Mouse (Mus musculus) MEL (cell line): Measurements from ENCODE around the gene Nrip3. TPM values are rescaled to one million over a fixed set of nuclear protein-coding genes. Genes with fewer than 3 reads are reported as not detected.

Experiments used
- DNase-seq: peaks from one replicate; pipeline ENCODE4 v3.0.0; 2011; ENCODE audit warnings: low read depth, low spot score
- H3K27ac ChIP-seq: 2 replicates; pipeline ENCODE4 v1.5.1; 2012; ENCODE audit warnings: low read depth, mild to moderate bottlenecking, control low read depth, low read length, moderate library complexity; ENCODE audit not compliant: control insufficient read depth
- H3K27me3 ChIP-seq, 2 experiments: fragments of 150-350 bp in 1 of 2; sonication (generic) in 1 of 2; 2 replicates each; pipeline ENCODE4 v1.6.1; 2012; ENCODE audit warnings: low read length in 2 of 2, mild to moderate bottlenecking in 2 of 2, improper control_type of control experiment in 1 of 2, moderate library complexity in 1 of 2; ENCODE audit not compliant: insufficient read depth in 2 of 2, control insufficient read depth in 1 of 2
- H3K36me3 ChIP-seq, 2 experiments: 2 replicates each; pipeline ENCODE4 v1.6.1; 2012 to 2014; ENCODE audit warnings: low read length in 2 of 2, improper control_type of control experiment in 1 of 2, inconsistent platforms in 1 of 2, mild to moderate bottlenecking in 1 of 2; ENCODE audit not compliant: insufficient read depth in 2 of 2, control insufficient read depth in 1 of 2
- H3K4me1 ChIP-seq, 2 experiments: fragments of 150-350 bp in 1 of 2; sonication (generic) in 1 of 2; 2 replicates each; pipeline ENCODE4 v1.6.1; 2012; ENCODE audit warnings: low read length in 2 of 2, improper control_type of control experiment in 1 of 2, mild to moderate bottlenecking in 1 of 2; ENCODE audit not compliant: insufficient read depth in 2 of 2, control insufficient read depth in 1 of 2
- H3K4me3 ChIP-seq, 2 experiments: fragments of 150-350 bp in 1 of 2; sonication (generic) in 1 of 2; 2 replicates each; pipeline ENCODE4 v1.5.1; 2012; ENCODE audit warnings: low read depth in 2 of 2, low read length in 2 of 2, mild to moderate bottlenecking in 2 of 2, moderate library complexity in 2 of 2, control low read depth in 1 of 2, improper control_type of control experiment in 1 of 2; ENCODE audit not compliant: control insufficient read depth in 1 of 2, insufficient read depth in 1 of 2
- H3K79me2 ChIP-seq: 2 replicates; pipeline ENCODE4 v1.6.1; 2012; ENCODE audit warnings: mild to moderate bottlenecking, low read length, moderate library complexity; ENCODE audit not compliant: control insufficient read depth, poor library complexity, insufficient read depth
- H3K9ac ChIP-seq: 2 replicates; pipeline ENCODE4 v1.6.1; 2012; ENCODE audit warnings: low read depth, mild to moderate bottlenecking, control low read depth, low read length, moderate library complexity; ENCODE audit not compliant: control insufficient read depth, poor library complexity, severe bottlenecking
- H3K9me3 ChIP-seq: fragments of 150-350 bp; sonication (generic); replicated peaks from 2 replicates; pipeline ENCODE4 v1.6.1; 2012; ENCODE audit warnings: mild to moderate bottlenecking, low read length, improper control_type of control experiment, moderate library complexity; ENCODE audit not compliant: insufficient read depth
- BHLHE40 ChIP-seq: IDR thresholded peaks from 2 replicates; pipeline ENCODE4 v1.6.1; 2012; ENCODE audit warnings: low read depth, mild to moderate bottlenecking, inconsistent platforms, low read length, improper control_type of control experiment, borderline replicate concordance
- CHD1 ChIP-seq: IDR thresholded peaks from 2 replicates; pipeline ENCODE4 v1.6.1; 2012; ENCODE audit warnings: low read depth, mild to moderate bottlenecking, inconsistent platforms, low read length, improper control_type of control experiment
- CHD2 ChIP-seq: IDR thresholded peaks from 2 replicates; pipeline ENCODE4 v1.6.1; 2011; ENCODE audit warnings: low read length, improper control_type of control experiment
- CTCF ChIP-seq, 3 experiments: IDR thresholded peaks in 2 of 3; conservative IDR thresholded peaks in 1 of 3; 2 replicates each; pipeline ENCODE4 v1.5.1; 2011 to 2012; ENCODE audit warnings: low read length in 3 of 3, low read depth in 2 of 3, mild to moderate bottlenecking in 2 of 3, improper control_type of control experiment in 1 of 3, inconsistent platforms in 1 of 3, mixed read lengths in 1 of 3, moderate library complexity in 1 of 3; ENCODE audit not compliant: control insufficient read depth in 1 of 3, insufficient read depth in 1 of 3, poor library complexity in 1 of 3, severe bottlenecking in 1 of 3
- E2F4 ChIP-seq: IDR thresholded peaks from 2 replicates; pipeline ENCODE4 v1.6.1; 2011; ENCODE audit warnings: low read depth, low read length, improper control_type of control experiment, borderline replicate concordance
- ELF1 ChIP-seq: IDR thresholded peaks from 2 replicates; pipeline ENCODE4 v1.6.1; 2014; ENCODE audit warnings: low read depth, mild to moderate bottlenecking, inconsistent platforms, low read length, improper control_type of control experiment, moderate library complexity
- EP300 ChIP-seq, 2 experiments: IDR thresholded peaks; 2 replicates each; pipeline ENCODE4 v1.6.1; 2011; ENCODE audit warnings: improper control_type of control experiment in 2 of 2, low read length in 2 of 2, low read depth in 1 of 2, mild to moderate bottlenecking in 1 of 2
- ETS1 ChIP-seq: IDR thresholded peaks from 2 replicates; pipeline ENCODE4 v1.6.1; 2012; ENCODE audit warnings: low read depth, mild to moderate bottlenecking, inconsistent platforms, low read length, improper control_type of control experiment, moderate library complexity
- GABPA ChIP-seq: IDR thresholded peaks from 2 replicates; pipeline ENCODE4 v1.6.1; 2012; ENCODE audit warnings: low read depth, mild to moderate bottlenecking, inconsistent platforms, low read length, improper control_type of control experiment, moderate library complexity
- JUND ChIP-seq: IDR thresholded peaks from 2 replicates; pipeline ENCODE4 v1.6.1; 2011; ENCODE audit warnings: low read depth, mild to moderate bottlenecking, improper control_type of control experiment, low read length
- KAT2A ChIP-seq: conservative IDR thresholded peaks from 2 replicates; pipeline ENCODE4 v1.6.1; 2012; ENCODE audit warnings: low read depth, low read length, improper control_type of control experiment, inconsistent platforms
- MAFK ChIP-seq: IDR thresholded peaks from 2 replicates; pipeline ENCODE4 v1.6.1; 2011; ENCODE audit warnings: low read depth, mild to moderate bottlenecking, low read length, improper control_type of control experiment, borderline replicate concordance
- MAX ChIP-seq: IDR thresholded peaks from 2 replicates; pipeline ENCODE4 v1.6.1; 2011; ENCODE audit warnings: low read length, improper control_type of control experiment
- MAZ ChIP-seq: IDR thresholded peaks from 2 replicates; pipeline ENCODE4 v1.6.1; 2012; ENCODE audit warnings: low read depth, mild to moderate bottlenecking, inconsistent platforms, low read length, improper control_type of control experiment
- MXI1 ChIP-seq: IDR thresholded peaks from 2 replicates; pipeline ENCODE4 v1.6.1; 2011; ENCODE audit warnings: mild to moderate bottlenecking, low read depth, low read length, improper control_type of control experiment
- MYB ChIP-seq: IDR thresholded peaks from 2 replicates; pipeline ENCODE4 v1.6.1; 2011; ENCODE audit warnings: mild to moderate bottlenecking, low read depth, low read length, improper control_type of control experiment
- MYC ChIP-seq: IDR thresholded peaks from 2 replicates; pipeline ENCODE4 v1.6.1; 2011; ENCODE audit warnings: low read depth, mild to moderate bottlenecking, low read length, improper control_type of control experiment, moderate library complexity
- NELFE ChIP-seq: IDR thresholded peaks from 2 replicates; pipeline ENCODE4 v1.6.1; 2011; ENCODE audit warnings: low read depth, low read length, improper control_type of control experiment
- NRF1 ChIP-seq: IDR thresholded peaks from 2 replicates; pipeline ENCODE4 v1.6.1; 2014; ENCODE audit warnings: low read depth, mild to moderate bottlenecking, inconsistent platforms, low read length, improper control_type of control experiment, moderate library complexity; ENCODE audit not compliant: poor library complexity, insufficient read depth, severe bottlenecking
- POLR2AphosphoS2 ChIP-seq: IDR thresholded peaks from 2 replicates; pipeline ENCODE4 v1.6.1; 2011; ENCODE audit warnings: low read length, improper control_type of control experiment
- POLR2AphosphoS5 ChIP-seq: IDR thresholded peaks from 2 replicates; pipeline ENCODE4 v1.6.1; 2012; ENCODE audit warnings: low read depth, borderline replicate concordance, mild to moderate bottlenecking, inconsistent platforms, low read length, moderate library complexity, mixed read lengths
- RAD21 ChIP-seq: IDR thresholded peaks from 2 replicates; pipeline ENCODE4 v1.6.1; 2011; ENCODE audit warnings: mild to moderate bottlenecking, low read depth, low read length, improper control_type of control experiment
- SIN3A ChIP-seq: IDR thresholded peaks from 2 replicates; pipeline ENCODE4 v1.6.1; 2012; ENCODE audit warnings: low read length, improper control_type of control experiment, inconsistent platforms
- SMC3 ChIP-seq: IDR thresholded peaks from 2 replicates; pipeline ENCODE4 v1.6.1; 2011; ENCODE audit warnings: low read depth, low read length, improper control_type of control experiment
- TAL1 ChIP-seq: IDR thresholded peaks from 2 replicates; pipeline ENCODE4 v1.6.1; 2012; ENCODE audit warnings: mild to moderate bottlenecking, inconsistent platforms, low read length, moderate library complexity, mixed read lengths
- TCF12 ChIP-seq: IDR thresholded peaks from 2 replicates; pipeline ENCODE4 v1.6.1; 2014; ENCODE audit warnings: low read depth, mild to moderate bottlenecking, inconsistent platforms, low read length, improper control_type of control experiment, moderate library complexity
- UBTF ChIP-seq: IDR thresholded peaks from 2 replicates; pipeline ENCODE4 v1.6.1; 2012; ENCODE audit warnings: low read depth, mild to moderate bottlenecking, inconsistent platforms, low read length, improper control_type of control experiment, moderate library complexity, borderline replicate concordance; ENCODE audit not compliant: insufficient read depth
- USF1 ChIP-seq: IDR thresholded peaks from 2 replicates; pipeline ENCODE4 v1.6.1; 2014; ENCODE audit warnings: low read depth, mild to moderate bottlenecking, inconsistent platforms, low read length, improper control_type of control experiment, moderate library complexity
- ZC3H11A ChIP-seq: IDR thresholded peaks from 2 replicates; pipeline ENCODE4 v1.6.1; 2012; ENCODE audit warnings: low read depth, mild to moderate bottlenecking, inconsistent platforms, low read length, improper control_type of control experiment
- ZKSCAN1 ChIP-seq: IDR thresholded peaks from 2 replicates; pipeline ENCODE4 v1.6.1; 2012; ENCODE audit warnings: low read depth, mild to moderate bottlenecking, inconsistent platforms, low read length, improper control_type of control experiment, moderate library complexity
- ZMIZ1 ChIP-seq: IDR thresholded peaks from 2 replicates; pipeline ENCODE4 v1.6.1; 2012; ENCODE audit warnings: low read depth, mild to moderate bottlenecking, inconsistent platforms, low read length, improper control_type of control experiment, moderate library complexity
- ZNF384 ChIP-seq: IDR thresholded peaks from 2 replicates; pipeline ENCODE4 v1.6.1; 2012; ENCODE audit warnings: low read depth, mild to moderate bottlenecking, inconsistent platforms, low read length, improper control_type of control experiment
- polyA plus RNA-seq, 2 experiments: library from polyadenylated mRNA; stranded (reverse) in 1 of 2; unstranded in 1 of 2; fragments of >175 nt in 1 of 2; fragments of >200 nt in 1 of 2; gene quantifications; 2 replicates each; pipeline versions ENCODE4 v1.2.1 to v1.2.4; 2012; ENCODE audit warnings: low replicate concordance in 2 of 2, low read depth in 1 of 2; ENCODE audit not compliant: insufficient read length in 2 of 2, insufficient read depth in 1 of 2, missing spikeins in 1 of 2
- total RNA-seq: library from RNA; depleted of rRNA; stranded (reverse); fragments of 300-350 nt; gene quantifications from 2 replicates; pipeline ENCODE4 v1.2.3, GENCODE M21; 2012

Gene Nrip3
- total and polyA plus RNA-seq, 3 experiments: not detected

GRCm38 (mm10) chr7:109722618-109723017 is 59.2 kb downstream of the Nrip3 start:
- no peak overlapping the region for H3K9ac ChIP-seq
- DNase-seq: peak; percentile 50
- TF ChIP-seq EP300 (IDR thresholded peaks at IDR 0.05; ENCODE audit: low read depth in 1 of 2, low read length in 2 of 2) (no peak), CTCF (IDR thresholded peaks at IDR 0.05 in 2 of 3, conservative IDR thresholded peaks at IDR 0.05 in 1 of 3; ENCODE audit: control insufficient read depth in 1 of 3, insufficient read depth in 1 of 3, low read depth in 2 of 3, low read length in 3 of 3, poor library complexity in 1 of 3, severe bottlenecking in 1 of 3) (peak; percentile 11 to 51 (median 33); a peak in 3 of 6 replicates)

DNA sequence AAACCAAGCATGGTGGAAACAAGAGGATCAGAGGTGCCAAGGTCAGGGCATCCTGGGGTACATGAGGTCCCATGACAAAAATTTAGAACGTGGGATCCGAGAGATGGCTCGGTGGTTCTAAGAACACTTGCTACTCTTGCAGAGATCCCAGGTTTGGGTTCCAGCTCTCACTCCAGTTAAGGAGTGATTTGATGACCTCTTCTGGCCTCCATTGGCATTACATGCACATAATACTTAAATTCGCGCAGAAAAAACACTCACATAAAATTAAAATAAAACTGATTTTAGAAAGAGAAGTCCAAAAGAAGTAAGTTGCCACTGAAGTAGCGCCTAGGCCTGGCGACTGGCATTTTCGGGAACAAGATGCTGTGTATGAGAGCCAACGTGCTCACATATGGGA is 62.5 kb downstream of the Nrip3 start:
- DNase-seq: peak; percentile 55
- Histone ChIP-seq H3K4me3 (no peak overlapping the region), H3K79me2 (no peaks in the 10 kb centered on the region), H3K27me3 (no peaks in the 10 kb centered on the region), H3K9me3 (no peaks in the 10 kb centered on the region), H3K4me1 (no peaks in the 10 kb centered on the region), H3K36me3 (no peaks in the 10 kb centered on the region), H3K27ac (no peak overlapping the region), H3K9ac (no peak overlapping the region)
- TF ChIP-seq ZNF384: no peak
- TF ChIP-seq UBTF: no peak
- TF ChIP-seq SIN3A: no peak
- TF ChIP-seq EP300 (IDR thresholded peaks at IDR 0.05; ENCODE audit: low read depth in 1 of 2, low read length in 2 of 2): no peak
- TF ChIP-seq MAZ: no peak
- TF ChIP-seq CTCF (IDR thresholded peaks at IDR 0.05 in 2 of 3, conservative IDR thresholded peaks at IDR 0.05 in 1 of 3; ENCODE audit: control insufficient read depth in 1 of 3, insufficient read depth in 1 of 3, low read depth in 2 of 3, low read length in 3 of 3, poor library complexity in 1 of 3, severe bottlenecking in 1 of 3): peak; percentile 15 to 58 (median 39); a peak in 5 of 6 replicates
- TF ChIP-seq MYC: no peak
- no peak for TF ChIP-seq GABPA
- TF ChIP-seq RAD21: peak; percentile 71
- no peak for TF ChIP-seq ETS1
- no peak for TF ChIP-seq TCF12
- TF ChIP-seq NRF1: no peak
- TF ChIP-seq ELF1: no peak
- no peak for TF ChIP-seq POLR2AphosphoS2
- TF ChIP-seq MAX: no peak
- no peak for TF ChIP-seq MAFK
- peak; percentile 54 for TF ChIP-seq SMC3
- no peak for TF ChIP-seq E2F4
- TF ChIP-seq CHD2: no peak
- TF ChIP-seq TAL1: no peak
- TF ChIP-seq ZC3H11A: peak; percentile 33
- TF ChIP-seq MYB: no peak
- TF ChIP-seq JUND: no peak
- TF ChIP-seq KAT2A: no peak
- no peak for TF ChIP-seq ZKSCAN1
- no peak for TF ChIP-seq POLR2AphosphoS5
- no peak for TF ChIP-seq MXI1
- TF ChIP-seq BHLHE40: no peak
- TF ChIP-seq CHD1: no peak
- no peak for TF ChIP-seq NELFE
- TF ChIP-seq USF1: no peak
- TF ChIP-seq ZMIZ1: no peak

More at GRCm38 (mm10) chr7:109722618-109723017, 59.2 kb downstream of the Nrip3 start:
- Histone ChIP-seq H3K27me3 (no peaks in the 10 kb centered on the region), H3K4me1 (peaks cover 0 to 3% of the 10 kb centered on the region in 2 experiments; a peak in 2 of 4 replicates), H3K36me3 (no peaks in the 10 kb centered on the region; a peak in 1 of 4 replicates), H3K79me2 (no peaks in the 10 kb centered on the region), H3K27ac (no peak overlapping the region), H3K9me3 (no peaks in the 10 kb centered on the region), H3K4me3 (no peak overlapping the region)
